Mouse (Mus musculus): ENCODE data around the gene B4galnt3. TPM values are rescaled to one million over a fixed set of nuclear protein-coding genes. Genes with fewer than 3 reads are reported as not detected.

B4galnt3 gene
- total RNA-seq, 2 experiments from 2014 or later = 0.15 to 0.67 TPM

DNA sequence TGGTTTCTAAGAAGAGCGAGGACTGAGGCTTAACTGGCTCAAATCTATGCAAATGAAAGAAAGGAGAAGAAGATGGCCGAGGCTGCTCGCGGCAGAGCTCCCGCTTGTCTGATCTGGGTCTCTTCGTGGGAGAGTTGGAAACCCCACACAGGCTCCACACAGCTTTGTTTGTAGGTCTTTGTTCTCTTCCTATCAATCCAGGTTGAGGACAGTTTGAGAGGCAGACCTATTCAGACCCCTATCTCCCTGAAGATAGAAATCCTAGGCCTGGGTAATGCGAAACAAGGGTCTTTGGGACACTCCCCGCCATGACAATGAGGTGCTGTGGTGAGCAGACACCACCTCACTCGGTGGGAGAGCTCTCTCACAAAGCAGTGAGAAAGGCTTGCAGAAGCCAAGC is 34.9 kb downstream of the B4galnt3 start:
- Histone ChIP-seq H3K4me3 (no peak overlapping the region), H3K27ac (no peak overlapping the region)
- DNase-seq (ENCODE audit: low spot score in 2 of 2) = no peak
- TF ChIP-seq CTCF (conservative IDR thresholded peaks at IDR 0.05) = no peak

DNA sequence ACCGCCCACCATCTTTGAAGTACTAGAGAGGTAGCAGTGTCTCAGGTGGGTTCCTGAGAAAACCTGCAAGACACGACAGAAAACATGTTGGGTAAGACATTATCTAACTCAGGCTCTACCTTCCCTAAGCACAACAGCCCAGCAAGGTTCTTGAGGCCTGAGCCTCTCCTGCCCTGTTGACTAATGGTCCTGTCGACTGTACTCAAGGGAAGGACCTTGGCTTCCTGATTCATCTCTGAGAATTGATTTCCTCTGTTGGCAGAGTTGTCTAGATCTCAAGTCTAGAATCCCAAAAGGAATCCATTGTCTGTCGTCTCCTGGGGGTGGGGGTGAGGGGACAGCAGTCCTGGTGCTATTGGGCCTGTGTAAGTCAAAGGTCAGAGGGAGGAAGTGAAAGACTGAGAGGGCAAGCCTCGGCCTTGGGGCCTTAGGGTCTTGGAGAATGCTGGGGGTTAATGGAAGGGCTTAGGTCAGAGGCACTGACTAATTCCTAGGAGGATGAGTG is 37.9 kb downstream of the B4galnt3 start:
- Histone ChIP-seq H3K27ac (no peak overlapping the region), H3K4me3 (no peak overlapping the region)
- no peak for DNase-seq (ENCODE audit: low spot score in 2 of 2)
- no peak for TF ChIP-seq CTCF (conservative IDR thresholded peaks at IDR 0.05)

DNA sequence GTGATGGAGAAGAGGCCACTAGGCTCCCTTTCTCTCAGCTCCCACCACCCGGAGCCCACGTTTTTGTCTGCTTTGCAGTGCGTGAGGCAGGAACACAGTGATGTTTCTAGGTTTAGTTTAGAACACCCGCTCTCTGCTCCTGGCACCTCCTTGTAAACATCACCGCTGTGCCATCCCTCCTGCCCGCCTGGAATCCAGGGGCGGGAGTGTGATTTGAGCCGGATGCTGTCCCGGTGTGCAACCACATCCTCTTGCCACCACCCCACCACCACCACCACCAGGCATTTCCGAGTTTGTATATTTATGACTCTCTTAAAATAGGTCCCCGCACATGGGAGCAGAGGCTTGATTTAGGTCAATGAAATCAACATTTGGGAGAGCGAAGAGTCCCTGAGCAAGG is 38.7 kb downstream of the B4galnt3 start:
- no peak for DNase-seq (ENCODE audit: low spot score in 2 of 2)

DNA sequence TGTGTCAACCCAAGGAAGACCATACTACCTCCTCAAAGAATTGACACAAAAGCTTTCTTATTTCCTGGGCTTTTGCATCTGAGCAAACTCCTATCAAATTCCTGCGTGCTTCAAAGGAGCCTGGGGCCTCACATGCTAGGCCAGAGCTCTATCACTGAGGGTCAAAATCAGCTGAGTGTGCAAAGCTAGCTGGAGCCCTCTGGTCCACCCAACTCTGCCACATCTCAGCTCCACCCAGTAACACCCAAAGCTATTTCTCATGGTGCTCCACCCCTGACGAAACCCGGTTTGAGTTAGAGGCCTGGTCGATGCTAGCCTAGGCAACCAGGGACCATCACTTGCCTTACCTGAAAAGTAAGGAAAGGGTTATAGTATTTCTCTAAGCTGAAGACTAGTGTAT is 39.2 kb downstream of the B4galnt3 start:
- DNase-seq (ENCODE audit: low spot score in 2 of 2) = no peak
- TF ChIP-seq CTCF (conservative IDR thresholded peaks at IDR 0.05) = no peak

More for the DNA sequence above, 38.7 kb downstream of the B4galnt3 start:
- no peak overlapping the region for H3K27ac ChIP-seq
- H3K4me3 ChIP-seq = no peak overlapping the region
- no peak for TF ChIP-seq CTCF (conservative IDR thresholded peaks at IDR 0.05)

DNA sequence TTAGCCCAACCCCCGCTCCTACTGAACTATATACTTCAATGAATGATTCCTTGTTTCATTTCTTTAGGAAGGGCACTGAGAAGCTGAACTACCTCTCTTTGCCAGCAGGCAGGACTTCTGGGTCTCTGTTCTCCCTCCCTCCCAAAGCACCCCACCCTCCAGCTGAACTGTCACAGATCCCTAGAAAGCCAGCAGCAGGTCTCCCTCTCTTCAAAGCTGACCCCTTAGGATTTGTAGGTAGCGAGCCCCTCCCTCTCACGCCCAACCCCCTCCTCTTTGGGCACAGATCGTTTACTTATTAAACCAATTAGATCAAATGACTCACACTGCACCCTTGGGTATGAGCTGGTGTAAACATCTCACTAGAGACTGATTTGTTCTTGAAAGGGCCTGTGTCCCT is 39.7 kb downstream of the B4galnt3 start:
- DNase-seq (ENCODE audit: low spot score in 2 of 2) = no peak
- H3K4me3 ChIP-seq = no peak overlapping the region
- TF ChIP-seq CTCF (conservative IDR thresholded peaks at IDR 0.05) = no peak

More for the DNA sequence above, 39.2 kb downstream of the B4galnt3 start:
- Histone ChIP-seq H3K27ac (no peak overlapping the region), H3K4me3 (no peak overlapping the region)

DNA sequence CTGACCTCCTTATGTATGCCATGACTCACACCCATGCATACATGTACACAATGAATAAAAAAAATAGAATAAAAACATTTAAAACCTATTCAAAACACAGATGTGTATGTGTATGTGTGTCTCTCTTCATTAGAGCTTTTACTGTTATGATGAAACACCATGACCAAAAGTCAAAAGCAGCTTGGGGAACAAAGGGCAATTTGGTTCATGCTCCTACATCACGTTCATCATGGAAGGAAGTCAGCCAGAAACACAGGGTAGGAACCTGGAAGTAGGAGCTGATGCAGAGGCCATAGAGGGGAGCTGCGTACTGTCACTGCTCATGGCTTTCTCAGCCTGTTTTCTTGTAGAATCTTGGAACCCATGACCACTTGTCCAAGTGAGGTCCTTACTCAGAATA is 41.6 kb downstream of the B4galnt3 start:
- TF ChIP-seq CTCF (conservative IDR thresholded peaks at IDR 0.05) = no peak
- Histone ChIP-seq H3K27ac (no peak overlapping the region), H3K4me3 (no peak overlapping the region)
- DNase-seq (ENCODE audit: low spot score in 2 of 2) = no peak

More for the DNA sequence above, 39.7 kb downstream of the B4galnt3 start:
- no peak overlapping the region for H3K27ac ChIP-seq

DNA sequence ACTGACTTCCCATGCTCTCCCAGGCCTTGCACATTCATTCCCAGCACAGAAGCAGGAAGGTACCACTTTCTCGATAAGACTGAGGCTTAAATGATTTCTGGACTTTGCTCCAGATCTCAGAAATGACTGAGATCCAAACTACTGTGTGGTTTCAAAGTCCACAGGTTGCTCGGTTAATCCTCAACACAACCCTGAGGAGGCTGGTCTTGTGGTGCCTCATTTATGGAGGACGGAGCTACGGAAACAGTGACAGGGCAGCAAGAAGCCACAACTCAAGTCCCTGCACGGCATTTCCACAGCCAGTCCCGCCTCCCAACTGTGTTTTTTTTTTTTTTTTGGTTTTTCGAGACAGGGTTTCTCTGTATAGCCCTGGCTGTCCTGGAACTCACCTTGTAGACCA is 43.3 kb downstream of the B4galnt3 start:
- Histone ChIP-seq H3K27ac (no peak overlapping the region), H3K4me3 (no peak overlapping the region)
- TF ChIP-seq CTCF (conservative IDR thresholded peaks at IDR 0.05) = no peak
- no peak for DNase-seq (ENCODE audit: low spot score in 2 of 2)

DNA sequence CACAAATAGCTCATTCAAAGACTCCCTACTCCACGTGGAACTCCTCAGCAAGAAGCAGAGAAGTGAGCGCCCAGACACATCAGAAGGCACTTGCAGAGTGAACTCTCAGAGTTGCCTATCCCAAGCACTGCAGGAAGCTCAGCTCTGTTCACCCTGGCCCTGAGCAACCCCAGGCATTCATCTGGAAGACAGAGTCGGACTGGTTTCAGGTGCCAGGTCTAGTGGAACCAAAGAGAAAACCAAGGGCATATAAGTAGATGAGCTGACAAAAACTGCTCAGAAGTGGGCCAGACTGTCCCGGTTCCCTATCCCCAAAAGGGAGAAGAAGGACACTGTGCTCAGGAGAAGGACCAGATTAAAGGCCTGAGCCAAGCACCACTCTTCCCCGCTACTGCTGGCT is 44.5 kb downstream of the B4galnt3 start:
- no peak overlapping the region for H3K4me3 ChIP-seq
- no peak overlapping the region for H3K27ac ChIP-seq
- no peak for TF ChIP-seq CTCF (conservative IDR thresholded peaks at IDR 0.05)
- no peak for DNase-seq (ENCODE audit: low spot score in 2 of 2)

DNA sequence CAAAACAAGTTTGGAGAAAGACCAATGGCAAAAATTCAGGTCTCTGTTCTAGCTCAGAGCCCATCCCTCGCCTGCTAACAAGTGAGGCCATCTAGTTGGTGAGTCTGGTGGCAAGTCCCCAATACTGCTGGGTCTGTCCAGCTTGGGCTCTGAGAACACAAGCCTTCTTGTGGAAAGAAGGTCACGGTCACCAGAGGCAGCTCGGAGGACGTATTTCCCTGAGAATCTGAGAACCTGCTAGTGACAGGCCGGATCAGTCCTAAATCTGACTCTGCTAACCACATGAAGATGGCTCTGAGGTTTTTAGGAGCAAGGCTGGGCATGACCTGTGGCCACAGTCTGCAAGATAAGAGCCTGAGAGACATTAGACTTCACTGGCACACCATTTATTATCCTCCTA is 47.7 kb downstream of the B4galnt3 start:
- DNase-seq (ENCODE audit: low spot score in 2 of 2) = no peak
- Histone ChIP-seq H3K27ac (no peak overlapping the region), H3K4me3 (no peak overlapping the region)
- no peak for TF ChIP-seq CTCF (conservative IDR thresholded peaks at IDR 0.05)

DNA sequence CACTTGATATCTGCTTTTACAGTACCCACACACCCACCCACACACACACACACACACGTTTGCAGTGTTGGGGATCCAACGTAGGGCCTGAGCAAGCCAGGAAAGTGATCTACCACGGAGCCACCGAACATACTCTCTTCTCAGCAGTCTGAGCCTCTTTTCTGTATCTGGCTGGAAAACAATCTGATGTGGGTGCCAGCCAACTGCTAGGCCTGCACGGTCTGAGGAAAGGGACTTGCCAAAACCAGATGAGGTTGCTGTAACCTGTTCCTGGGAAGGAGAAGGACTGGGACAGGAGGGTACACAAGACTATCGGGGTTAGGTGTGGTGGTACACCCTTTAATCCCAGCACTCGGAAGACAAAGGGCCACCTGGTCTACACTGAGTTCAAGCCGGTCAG is 51.1 kb downstream of the B4galnt3 start:
- DNase-seq (ENCODE audit: low spot score in 2 of 2) = no peak
- no peak overlapping the region for H3K4me3 ChIP-seq
- TF ChIP-seq CTCF (conservative IDR thresholded peaks at IDR 0.05) = no peak
- H3K27ac ChIP-seq = no peak overlapping the region

DNA sequence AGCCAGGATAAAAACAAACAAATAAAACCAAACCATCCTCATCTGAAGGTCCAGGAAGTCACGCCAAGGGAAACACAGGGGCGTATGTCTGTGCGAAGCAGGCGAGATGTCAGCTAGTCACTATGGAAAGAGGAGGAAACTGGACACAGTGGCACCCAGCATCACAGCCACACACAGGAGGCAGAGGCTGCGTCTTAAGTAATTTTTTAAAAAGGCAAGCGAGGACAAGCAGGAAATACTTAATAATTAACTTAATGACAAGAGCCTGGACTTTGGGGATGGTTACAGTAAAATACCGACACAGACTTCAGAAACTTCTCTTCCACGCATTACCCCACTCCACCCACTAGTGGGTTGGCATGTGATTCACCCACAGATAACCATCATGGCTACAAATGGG is 51.8 kb downstream of the B4galnt3 start:
- TF ChIP-seq CTCF (conservative IDR thresholded peaks at IDR 0.05) = no peak
- Histone ChIP-seq H3K4me3 (no peak overlapping the region), H3K27ac (no peak overlapping the region)
- no peak for DNase-seq (ENCODE audit: low spot score in 2 of 2)

DNA sequence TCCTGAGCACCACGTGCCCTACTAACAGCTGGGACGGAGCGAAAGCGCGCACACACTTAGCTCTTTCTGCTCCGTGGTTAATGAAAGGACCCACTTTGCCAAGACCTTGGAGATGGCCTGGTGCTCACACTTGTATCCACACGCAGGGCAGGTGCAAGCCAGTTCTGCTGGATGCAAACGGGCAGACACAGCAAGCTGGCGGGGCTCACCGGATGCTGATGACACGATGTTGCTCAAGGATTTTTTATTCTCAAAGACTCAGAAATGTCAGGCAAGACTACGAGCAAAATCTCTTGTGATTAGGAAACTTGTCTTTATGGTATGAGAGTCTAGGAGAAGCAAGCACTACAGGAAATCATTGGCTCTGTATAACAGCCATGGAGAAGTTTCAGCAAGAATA is 52.9 kb downstream of the B4galnt3 start:
- H3K27ac ChIP-seq = no peak overlapping the region
- no peak for DNase-seq (ENCODE audit: low spot score in 2 of 2)
- H3K4me3 ChIP-seq = no peak overlapping the region
- TF ChIP-seq CTCF (conservative IDR thresholded peaks at IDR 0.05) = no peak

DNA sequence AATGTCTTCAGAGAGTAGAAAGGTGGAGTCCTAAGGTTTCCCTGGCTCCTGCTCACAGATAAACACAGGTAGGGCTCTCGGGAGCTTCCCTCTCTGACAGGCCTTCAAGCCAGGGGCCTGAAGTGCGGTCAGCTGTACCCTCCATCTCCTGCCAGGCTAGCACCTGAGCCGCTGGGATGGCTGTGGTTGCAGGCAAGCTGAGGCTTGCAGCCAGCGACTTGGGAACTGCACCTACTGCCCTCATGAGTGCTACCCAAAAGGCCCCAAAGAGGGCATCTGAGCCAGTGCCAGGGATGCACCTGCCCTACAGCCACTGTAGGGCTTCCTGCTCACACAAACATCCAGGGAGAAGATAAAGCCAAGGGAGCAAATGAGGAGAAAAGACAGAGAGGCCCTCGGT is 53.9 kb downstream of the B4galnt3 start:
- Histone ChIP-seq H3K27ac (no peak overlapping the region), H3K4me3 (no peak overlapping the region)
- TF ChIP-seq CTCF (conservative IDR thresholded peaks at IDR 0.05) = no peak
- DNase-seq (ENCODE audit: low spot score in 2 of 2) = no peak

DNA sequence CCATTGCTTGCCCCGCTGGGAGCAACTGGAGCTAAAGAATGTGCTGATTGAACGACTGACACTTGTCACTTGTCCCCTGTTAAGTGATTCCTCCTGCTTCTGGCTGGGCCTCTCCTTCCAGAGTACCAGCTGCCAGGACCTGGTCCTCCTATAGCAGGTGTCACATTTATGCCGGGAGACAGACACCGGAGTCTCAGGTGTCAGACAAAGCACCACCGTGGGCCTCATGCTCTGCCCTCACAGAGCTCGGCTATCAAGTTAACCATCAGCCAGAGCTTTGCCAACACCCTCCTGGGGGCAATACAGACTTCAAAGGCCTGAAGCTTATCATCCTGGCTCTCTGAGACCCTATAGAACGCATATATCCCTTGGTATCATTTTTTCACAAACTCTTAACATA is 58.5 kb downstream of the B4galnt3 start:
- no peak for TF ChIP-seq CTCF (conservative IDR thresholded peaks at IDR 0.05)
- DNase-seq (ENCODE audit: low spot score in 2 of 2) = no peak
- H3K4me3 ChIP-seq = no peak overlapping the region
- no peak overlapping the region for H3K27ac ChIP-seq

DNA sequence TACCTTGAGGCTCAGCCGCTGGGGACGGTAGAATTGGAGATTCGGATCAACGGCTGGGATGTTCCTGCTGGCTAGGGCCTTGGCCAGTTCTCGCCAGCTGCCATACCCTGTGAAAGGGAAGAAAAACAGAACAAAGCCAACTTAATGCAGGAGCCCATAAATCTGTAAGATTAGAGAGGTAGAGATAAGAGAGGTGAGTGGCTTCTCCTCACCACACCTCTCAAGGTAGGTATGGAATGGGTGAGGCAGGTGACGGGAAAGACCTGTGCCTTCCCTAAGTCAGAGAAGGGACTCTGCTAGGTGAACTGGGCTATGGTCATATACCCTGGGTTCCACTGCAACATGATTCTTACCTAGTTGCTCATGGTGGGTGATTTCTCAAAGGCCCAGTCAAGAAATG is 61.5 kb downstream of the B4galnt3 start:
- no peak for TF ChIP-seq CTCF (conservative IDR thresholded peaks at IDR 0.05)
- Histone ChIP-seq H3K4me3 (no peak overlapping the region), H3K27ac (no peak overlapping the region)
- no peak for DNase-seq (ENCODE audit: low spot score in 2 of 2)

Measured in layer of hippocampus, adult 2 months (tissue).